Mouse (Mus musculus): ENCODE results near the gene Tec. TPM values are rescaled to one million over a fixed set of nuclear protein-coding genes. Genes with fewer than 3 reads are reported as not detected.

The Tec gene
- polyA plus RNA-seq, 1 experiment from 2014 or later = 7.9 TPM

DNA sequence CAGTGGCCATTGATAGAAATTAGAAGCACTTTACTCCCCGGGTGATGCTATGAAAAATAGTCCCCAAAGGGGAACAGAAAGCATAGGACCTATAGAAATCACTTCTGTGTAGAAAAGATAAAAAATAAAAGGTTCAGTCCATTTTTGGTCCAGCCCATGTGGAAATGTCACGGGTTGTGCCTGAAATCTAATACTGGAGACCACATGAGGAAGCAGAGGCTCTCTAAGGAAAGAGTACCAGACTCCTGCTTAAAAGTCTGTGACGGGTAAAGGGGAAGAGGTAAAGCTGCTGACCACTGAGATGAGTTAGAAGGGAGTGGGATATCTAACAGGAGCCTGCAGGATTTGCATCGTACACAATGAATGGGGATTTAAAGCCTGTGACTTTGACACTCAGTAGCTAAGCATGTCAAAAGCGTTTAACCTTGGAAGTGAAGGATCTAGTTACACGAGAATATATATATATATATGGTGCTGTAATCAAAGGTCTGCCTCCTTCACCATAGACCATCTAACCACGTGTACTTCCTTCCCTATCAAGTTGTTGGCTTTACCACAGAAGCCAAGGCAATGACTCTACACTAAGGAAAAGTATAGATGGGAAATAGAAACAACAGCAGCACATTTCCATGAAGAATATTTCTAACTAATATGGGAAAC is 6.4 kb downstream of the Tec start:
- H3K4me3 ChIP-seq = no peak overlapping the region
- H3K9ac ChIP-seq = no peak overlapping the region
- WGBS = 83% methylated on average over 7 of the region's 7 CpGs
- no peaks in the 10 kb centered on the region for H3K36me3 ChIP-seq
- no peaks in the 10 kb centered on the region for H3K4me1 ChIP-seq
- no peak for ATAC-seq (ENCODE audit: low FRiP score, low read depth)
- peaks cover 6% of the 10 kb centered on the region for H3K27me3 ChIP-seq (replicated peaks)
- H3K4me2 ChIP-seq (replicated peaks) = no peak overlapping the region
- no peak overlapping the region for H3K27ac ChIP-seq
- no peaks in the 10 kb centered on the region for H3K9me3 ChIP-seq

- whole genome bisulfite sequencing = 87% methylated on average over 8 of the region's 8 CpGs
These were observed 7.4 kb downstream of the Tec start for GRCm38 (mm10) chr5:72860899-72861298.

DNA sequence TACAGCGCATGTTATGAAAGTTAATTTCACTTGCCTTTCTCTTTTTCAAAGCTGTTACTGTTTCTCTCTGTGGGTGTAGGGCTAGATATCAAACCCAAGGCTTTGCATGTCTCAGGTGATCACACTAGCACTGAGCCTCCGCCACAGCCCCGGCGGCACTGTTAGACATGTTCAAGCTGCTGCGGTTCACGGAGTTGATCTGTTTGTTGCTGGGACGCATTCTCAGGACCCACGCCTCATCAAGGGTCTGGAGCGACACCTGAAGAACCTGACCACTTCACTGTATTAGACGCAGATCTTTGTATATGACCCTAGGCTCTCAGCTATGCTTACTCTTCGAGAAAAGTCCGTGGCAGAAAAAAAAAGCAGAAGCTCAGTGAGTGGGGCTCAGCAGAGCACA is 10.0 kb downstream of the Tec start:
- Histone ChIP-seq H3K9ac (no peak overlapping the region), H3K36me3 (no peaks in the 10 kb centered on the region), H3K27ac (no peak overlapping the region), H3K9me3 (no peaks in the 10 kb centered on the region), H3K27me3 (replicated peaks) (no peaks in the 10 kb centered on the region), H3K4me2 (replicated peaks) (no peak overlapping the region), H3K4me1 (peaks cover 4% of the 10 kb centered on the region), H3K4me3 (no peak overlapping the region)
- no peak for ATAC-seq (ENCODE audit: low FRiP score, low read depth)
- 93% methylated on average over 12 of the region's 12 CpGs for WGBS

More at GRCm38 (mm10) chr5:72860899-72861298, 7.4 kb downstream of the Tec start:
- Histone ChIP-seq H3K4me1 (no peaks in the 10 kb centered on the region; the same call in 1 of the 2 replicates), H3K27ac (no peak overlapping the region), H3K9me3 (no peaks in the 10 kb centered on the region), H3K36me3 (no peaks in the 10 kb centered on the region), H3K27me3 (replicated peaks) (no peaks in the 10 kb centered on the region), H3K9ac (no peak overlapping the region), H3K4me2 (replicated peaks) (no peak overlapping the region), H3K4me3 (no peak overlapping the region)
- ATAC-seq (ENCODE audit: low FRiP score, low read depth) = no peak

GRCm38 (mm10) chr5:72857756-72858155 is 10.5 kb downstream of the Tec start:
- H3K4me3 ChIP-seq = no peak overlapping the region
- ATAC-seq (ENCODE audit: low FRiP score, low read depth) = no peak
- H3K4me2 ChIP-seq (replicated peaks) = no peak overlapping the region
- H3K36me3 ChIP-seq = no peaks in the 10 kb centered on the region
- 95% methylated on average over 4 of the region's 4 CpGs for WGBS
- H3K9me3 ChIP-seq = no peaks in the 10 kb centered on the region
- H3K27me3 ChIP-seq (replicated peaks) = no peaks in the 10 kb centered on the region
- H3K9ac ChIP-seq = no peak overlapping the region
- H3K4me1 ChIP-seq = peaks cover 4% of the 10 kb centered on the region
- H3K27ac ChIP-seq = no peak overlapping the region

GRCm38 (mm10) chr5:72856255-72856878 is 11.9 kb downstream of the Tec start:
- Histone ChIP-seq H3K9ac (no peak overlapping the region), H3K4me2 (replicated peaks) (no peak overlapping the region), H3K4me1 (peaks cover 4% of the 10 kb centered on the region), H3K4me3 (no peak overlapping the region), H3K27ac (no peak overlapping the region), H3K27me3 (replicated peaks) (no peaks in the 10 kb centered on the region), H3K36me3 (no peaks in the 10 kb centered on the region), H3K9me3 (no peaks in the 10 kb centered on the region)
- ATAC-seq (ENCODE audit: low FRiP score, low read depth) = no peak; the same call in 1 of the 2 replicates
- 91% methylated on average over 8 of the region's 8 CpGs for WGBS

GRCm38 (mm10) chr5:72855685-72856124 is 12.6 kb downstream of the Tec start:
- H3K4me1 ChIP-seq = peaks cover 4% of the 10 kb centered on the region
- H3K27me3 ChIP-seq (replicated peaks) = no peaks in the 10 kb centered on the region
- H3K27ac ChIP-seq = no peak overlapping the region
- WGBS = 12% methylated on average over 3 of the region's 3 CpGs
- no peak overlapping the region for H3K4me3 ChIP-seq
- peak; percentile 78 for ATAC-seq (ENCODE audit: low FRiP score, low read depth)
- H3K9ac ChIP-seq = no peak overlapping the region
- H3K4me2 ChIP-seq (replicated peaks) = no peak overlapping the region
- H3K36me3 ChIP-seq = no peaks in the 10 kb centered on the region
- no peaks in the 10 kb centered on the region for H3K9me3 ChIP-seq

DNA sequence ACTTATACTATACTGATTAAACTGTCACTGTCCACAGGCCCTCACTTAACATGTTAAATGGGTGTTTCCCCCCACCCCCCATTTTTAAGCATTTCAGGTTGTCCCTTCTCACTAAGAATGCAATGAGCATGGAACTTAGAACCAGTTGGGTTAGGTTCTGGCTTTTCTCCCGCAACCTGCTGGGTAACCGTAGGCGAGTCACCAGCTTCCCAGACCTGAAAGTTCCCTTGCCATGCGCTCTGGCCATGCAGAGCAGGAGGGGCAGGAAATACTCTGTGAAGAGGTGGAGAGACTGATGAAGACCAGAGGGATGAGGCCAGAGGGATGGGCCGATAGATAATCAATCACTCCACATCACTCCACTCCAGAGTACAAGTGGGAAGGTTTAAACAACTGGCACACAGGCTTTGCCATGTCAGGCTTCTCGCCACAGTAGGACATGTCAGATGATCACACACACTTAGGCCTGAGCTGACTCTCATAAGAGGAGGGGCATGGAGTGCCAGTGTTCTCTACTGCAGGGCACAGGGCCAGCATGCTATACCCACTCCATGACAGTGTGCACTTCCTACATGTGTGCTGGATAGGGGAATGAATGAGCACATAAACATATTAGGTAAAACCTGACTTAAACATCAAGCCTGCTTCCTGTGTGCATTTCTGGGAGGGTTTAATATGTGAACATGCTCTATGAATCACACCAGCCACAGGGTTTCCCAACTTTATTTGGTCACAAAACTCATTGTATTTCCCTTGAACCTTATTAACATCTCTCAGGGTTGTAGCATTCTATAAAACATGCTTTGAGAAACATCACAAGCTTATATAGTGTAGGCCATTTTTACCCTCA is 13.9 kb downstream of the Tec start:
- no peak for ATAC-seq (ENCODE audit: low FRiP score, low read depth)
- H3K27ac ChIP-seq = no peak overlapping the region
- no peaks in the 10 kb centered on the region for H3K27me3 ChIP-seq (replicated peaks)
- no peaks in the 10 kb centered on the region for H3K9me3 ChIP-seq
- no peak overlapping the region for H3K4me3 ChIP-seq
- H3K4me2 ChIP-seq (replicated peaks) = no peak overlapping the region
- peaks cover 4% of the 10 kb centered on the region for H3K4me1 ChIP-seq
- WGBS = 88% methylated on average over 6 of the region's 6 CpGs
- H3K9ac ChIP-seq = no peak overlapping the region
- no peaks in the 10 kb centered on the region for H3K36me3 ChIP-seq

DNA sequence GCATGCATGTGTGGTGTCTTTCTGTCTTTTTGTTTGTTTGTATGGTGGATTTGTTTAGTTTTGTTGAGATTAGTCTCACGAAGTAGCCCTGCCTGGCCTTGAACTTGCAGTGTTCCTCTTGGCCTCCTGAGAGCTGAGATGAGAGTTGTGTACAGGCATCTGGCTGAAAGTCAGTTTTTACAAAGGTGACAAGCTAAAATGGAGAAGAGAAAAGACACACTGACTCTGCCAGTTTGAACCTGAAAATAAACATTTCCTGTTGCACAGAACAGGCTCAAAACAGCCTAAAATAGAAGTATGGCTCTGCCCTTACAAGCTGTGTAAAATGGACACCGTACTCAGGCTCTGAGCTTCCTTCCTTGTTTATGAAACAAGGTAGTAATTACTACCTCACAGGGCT is 14.9 kb downstream of the Tec start:
- ATAC-seq (ENCODE audit: low FRiP score, low read depth) = no peak
- Histone ChIP-seq H3K36me3 (no peaks in the 10 kb centered on the region), H3K9me3 (no peaks in the 10 kb centered on the region), H3K4me2 (replicated peaks) (no peak overlapping the region), H3K27me3 (replicated peaks) (no peaks in the 10 kb centered on the region), H3K27ac (no peak overlapping the region), H3K4me1 (peaks cover 4% of the 10 kb centered on the region), H3K9ac (no peak overlapping the region), H3K4me3 (no peak overlapping the region)
- WGBS = 78% methylated on average over 2 of the region's 2 CpGs

- Histone ChIP-seq H3K4me1 (peaks cover 4% of the 10 kb centered on the region), H3K27me3 (replicated peaks) (no peaks in the 10 kb centered on the region), H3K36me3 (no peaks in the 10 kb centered on the region), H3K27ac (no peak overlapping the region), H3K9me3 (no peaks in the 10 kb centered on the region), H3K9ac (no peak overlapping the region), H3K4me2 (replicated peaks) (no peak overlapping the region), H3K4me3 (no peak overlapping the region)
- 75% methylated on average over 7 of the region's 7 CpGs for WGBS
- ATAC-seq (ENCODE audit: low FRiP score, low read depth) = no peak
These were observed 15.8 kb downstream of the Tec start for GRCm38 (mm10) chr5:72852301-72852995.

DNA sequence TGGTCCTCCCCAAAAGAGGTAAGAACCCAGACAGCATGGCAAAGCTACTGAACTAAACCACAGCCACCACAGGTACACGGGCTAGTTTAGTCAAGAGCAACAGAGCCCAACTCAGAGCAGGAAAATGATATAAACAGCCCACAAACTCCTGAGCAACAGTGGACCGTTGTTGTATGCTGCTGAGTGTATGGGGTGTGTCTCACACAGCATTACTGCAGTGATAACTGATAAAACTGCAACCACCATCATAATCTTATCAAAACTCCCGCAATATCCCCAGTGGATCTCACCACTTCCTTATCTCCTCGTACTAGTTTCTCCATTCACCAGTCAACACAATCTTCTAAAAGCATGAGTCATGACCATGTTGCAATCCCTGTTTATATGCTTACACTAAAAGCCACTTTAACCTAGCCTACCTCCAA is 16.6 kb downstream of the Tec start:
- H3K9me3 ChIP-seq = no peaks in the 10 kb centered on the region
- no peak overlapping the region for H3K4me2 ChIP-seq (replicated peaks)
- H3K4me3 ChIP-seq = no peak overlapping the region
- WGBS = 96% methylated on average over 4 of the region's 4 CpGs
- H3K27me3 ChIP-seq (replicated peaks) = no peaks in the 10 kb centered on the region
- ATAC-seq (ENCODE audit: low FRiP score, low read depth) = no peak
- H3K27ac ChIP-seq = no peak overlapping the region
- H3K9ac ChIP-seq = no peak overlapping the region
- peaks cover 4% of the 10 kb centered on the region for H3K4me1 ChIP-seq
- no peaks in the 10 kb centered on the region for H3K36me3 ChIP-seq

- Histone ChIP-seq H3K27me3 (replicated peaks) (no peaks in the 10 kb centered on the region), H3K4me3 (no peak overlapping the region), H3K27ac (no peak overlapping the region), H3K4me2 (replicated peaks) (no peak overlapping the region), H3K9me3 (no peaks in the 10 kb centered on the region), H3K4me1 (peaks cover 4% of the 10 kb centered on the region), H3K9ac (no peak overlapping the region), H3K36me3 (no peaks in the 10 kb centered on the region)
- 74% methylated on average over 12 of the region's 12 CpGs for WGBS
- no peak for ATAC-seq (ENCODE audit: low FRiP score, low read depth)
These were observed 17.2 kb downstream of the Tec start for GRCm38 (mm10) chr5:72850926-72851673.
